Mouse (Mus musculus) megakaryocyte, embryonic 14.5 days (primary cell): ENCODE data around the gene Ccdc81. TPM values are rescaled to one million over a fixed set of nuclear protein-coding genes. Genes with fewer than 3 reads are reported as not detected.

Experiments used
- H3K27me3 ChIP-seq: replicated peaks from 2 replicates; pipeline ENCODE3; 2012; ENCODE audit warnings: inconsistent platforms
- H3K36me3 ChIP-seq: replicated peaks from 2 replicates; pipeline ENCODE3; 2012; ENCODE audit warnings: low read length, inconsistent platforms, mixed read lengths
- H3K4me1 ChIP-seq: 2 replicates; pipeline ENCODE4 v1.6.1; 2012; ENCODE audit warnings: inconsistent platforms
- H3K4me3 ChIP-seq: replicated peaks from 2 replicates; pipeline ENCODE3; 2012; ENCODE audit warnings: moderate library complexity, mild to moderate bottlenecking, inconsistent platforms
- H3K9me3 ChIP-seq: 2 replicates; pipeline ENCODE4 v1.6.1; 2012; ENCODE audit warnings: inconsistent platforms
- FLI1 ChIP-seq: IDR thresholded peaks from 2 replicates; pipeline ENCODE4 v1.6.1; 2012; ENCODE audit warnings: low read length, inconsistent platforms, mixed read lengths
- GATA1 ChIP-seq: IDR thresholded peaks from 3 replicates; pipeline ENCODE4 v1.6.1; 2012; ENCODE audit warnings: mixed read lengths, low read length, inconsistent platforms, borderline replicate concordance
- polyA plus RNA-seq: library from polyadenylated mRNA; stranded (reverse); fragments of >175 nt; gene quantifications from 2 replicates; pipeline ENCODE4 v1.2.3, GENCODE M21; 2012; ENCODE audit warnings: low replicate concordance; ENCODE audit not compliant: insufficient read depth

The Ccdc81 gene
- polyA plus RNA-seq, 1 experiment: not detected

GRCm38 (mm10) chr7:89913432-89914158 is 10.2 kb upstream of the Ccdc81 start:
- Histone ChIP-seq H3K9me3 (no peaks in the 10 kb centered on the region), H3K4me3 (no peak overlapping the region), H3K27me3 (peaks cover under 1% of the 10 kb centered on the region), H3K36me3 (peaks cover 29% of the 10 kb centered on the region), H3K4me1 (peaks cover 4% of the 10 kb centered on the region; the same call in 1 of the 2 replicates)
- TF ChIP-seq GATA1 (no peak), FLI1 (no peak)

GRCm38 (mm10) chr7:89912356-89912755 is 8.9 kb upstream of the Ccdc81 start:
- TF ChIP-seq FLI1 (no peak), GATA1 (no peak)
- Histone ChIP-seq H3K36me3 (peaks cover 18% of the 10 kb centered on the region), H3K9me3 (no peaks in the 10 kb centered on the region), H3K4me1 (peaks cover 4% of the 10 kb centered on the region; the same call in 1 of the 2 replicates), H3K4me3 (no peak overlapping the region), H3K27me3 (peaks cover 2% of the 10 kb centered on the region)

GRCm38 (mm10) chr7:89909711-89910110 is 6.3 kb upstream of the Ccdc81 start:
- Histone ChIP-seq H3K36me3 (no peaks in the 10 kb centered on the region), H3K4me1 (peaks cover 7% of the 10 kb centered on the region), H3K4me3 (no peak overlapping the region), H3K9me3 (no peaks in the 10 kb centered on the region), H3K27me3 (peaks cover 2% of the 10 kb centered on the region)
- TF ChIP-seq GATA1: no peak
- no peak for TF ChIP-seq FLI1

GRCm38 (mm10) chr7:89908899-89909621 is 5.6 kb upstream of the Ccdc81 start:
- TF ChIP-seq FLI1 (no peak), GATA1 (no peak)
- Histone ChIP-seq H3K27me3 (peaks cover 2% of the 10 kb centered on the region), H3K9me3 (no peaks in the 10 kb centered on the region), H3K4me1 (peaks cover 8% of the 10 kb centered on the region), H3K36me3 (no peaks in the 10 kb centered on the region), H3K4me3 (no peak overlapping the region)

GRCm38 (mm10) chr7:89908421-89908820 is 5.0 kb upstream of the Ccdc81 start:
- Histone ChIP-seq H3K27me3 (peaks cover 2% of the 10 kb centered on the region), H3K4me1 (peaks cover 10% of the 10 kb centered on the region), H3K4me3 (no peak overlapping the region), H3K9me3 (no peaks in the 10 kb centered on the region), H3K36me3 (no peaks in the 10 kb centered on the region)
- TF ChIP-seq FLI1 (no peak), GATA1 (no peak)

GRCm38 (mm10) chr7:89907950-89908349 is 4.5 kb upstream of the Ccdc81 start:
- H3K9me3 ChIP-seq: no peaks in the 10 kb centered on the region
- H3K4me1 ChIP-seq: peaks cover 10% of the 10 kb centered on the region; the same call in 1 of the 2 replicates
- peaks cover 2% of the 10 kb centered on the region for H3K27me3 ChIP-seq
- H3K4me3 ChIP-seq: no peak overlapping the region
- H3K36me3 ChIP-seq: no peaks in the 10 kb centered on the region
- TF ChIP-seq FLI1 (no peak), GATA1 (no peak)

GRCm38 (mm10) chr7:89903007-89903406 is 422 bp downstream of the Ccdc81 start:
- no peaks in the 10 kb centered on the region for H3K36me3 ChIP-seq
- H3K27me3 ChIP-seq: no peaks in the 10 kb centered on the region
- TF ChIP-seq FLI1 (no peak), GATA1 (no peak)
- H3K4me1 ChIP-seq: peaks cover 15% of the 10 kb centered on the region
- H3K9me3 ChIP-seq: no peaks in the 10 kb centered on the region
- H3K4me3 ChIP-seq: no peak overlapping the region

- H3K9me3 ChIP-seq: no peaks in the 10 kb centered on the region
- H3K36me3 ChIP-seq: no peaks in the 10 kb centered on the region
- H3K4me1 ChIP-seq: peaks cover 17% of the 10 kb centered on the region
- no peak for TF ChIP-seq GATA1
- TF ChIP-seq FLI1: no peak
- no peaks in the 10 kb centered on the region for H3K27me3 ChIP-seq
- no peak overlapping the region for H3K4me3 ChIP-seq
These were observed 11.6 kb downstream of the Ccdc81 start for GRCm38 (mm10) chr7:89891856-89892255.

- H3K9me3 ChIP-seq: no peaks in the 10 kb centered on the region
- no peaks in the 10 kb centered on the region for H3K27me3 ChIP-seq
- H3K36me3 ChIP-seq: no peaks in the 10 kb centered on the region
- peaks cover 17% of the 10 kb centered on the region for H3K4me1 ChIP-seq
- H3K4me3 ChIP-seq: no peak overlapping the region
- TF ChIP-seq FLI1: no peak
- no peak for TF ChIP-seq GATA1
These were observed 12.0 kb downstream of the Ccdc81 start for GRCm38 (mm10) chr7:89891412-89891811.

GRCm38 (mm10) chr7:89884551-89884950 is 18.9 kb downstream of the Ccdc81 start:
- no peaks in the 10 kb centered on the region for H3K36me3 ChIP-seq
- H3K4me3 ChIP-seq: peak overlapping the region; percentile 65
- peaks cover 3% of the 10 kb centered on the region for H3K27me3 ChIP-seq
- peaks cover 29% of the 10 kb centered on the region for H3K4me1 ChIP-seq
- no peaks in the 10 kb centered on the region for H3K9me3 ChIP-seq
- no peak for TF ChIP-seq GATA1
- TF ChIP-seq FLI1: no peak
